Mouse (Mus musculus): ENCODE data around the gene Tnk2.

DNA sequence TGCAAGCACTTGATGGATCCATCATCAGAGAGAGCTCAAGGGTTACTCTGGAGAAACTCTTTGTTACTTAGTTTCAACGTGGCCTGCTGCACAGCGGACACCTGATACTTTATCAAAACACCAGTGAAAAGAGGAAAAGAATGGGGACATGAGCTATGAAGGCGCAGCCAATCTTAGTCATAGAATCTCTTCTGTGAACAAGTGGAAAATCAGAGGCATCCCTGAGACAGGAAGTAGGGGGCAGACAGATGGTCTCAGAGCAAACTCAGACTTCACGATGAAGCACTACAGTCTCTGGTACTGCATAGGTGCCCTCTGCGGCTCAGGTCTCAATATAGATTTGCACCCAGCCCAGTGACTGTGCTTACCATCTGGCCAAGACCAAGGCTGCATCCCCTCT, 49.0 kb upstream of the Tnk2 start:
- TF ChIP-seq CTCF (IDR thresholded peaks at IDR 0.05; ENCODE audit: insufficient read depth, low read length) = no peak
- TF ChIP-seq POLR2A (IDR thresholded peaks at IDR 0.05; ENCODE audit: borderline replicate concordance, extremely low read depth, low read depth, low read length) = no peak
